Mouse (Mus musculus) large intestine, adult 2 months (tissue): ENCODE data around the gene Ins2. TPM values are rescaled to one million over a fixed set of nuclear protein-coding genes. Genes with fewer than 3 reads are reported as not detected.

Source experiments
- DNase-seq: peaks from one replicate; pipeline ENCODE4 v3.0.0-alpha.2; 2012; ENCODE audit warnings: low read depth, low spot score
- WGBS: fragments of 180-500 bp; shearing (Covaris S2); methylation state at CpG from one replicate; pipeline ENCODE4 v1.1.7; 2018; 5-methylcytosine and 5-hydroxymethylcytosine counted together
- polyA plus RNA-seq: library from polyadenylated mRNA; depleted of rRNA; stranded (reverse); fragments of >200 nt; gene quantifications from 2 replicates; pipeline ENCODE4 v1.2.3, GENCODE M21; 2012

Ins2 gene
- polyA plus RNA-seq, 1 experiment: not detected

- WGBS: 63% methylated on average over 5 of the region's 5 CpGs
- DNase-seq: no peak
Measured at GRCm38 (mm10) chr7:142665364-142665763, 77.8 kb downstream of the Ins2 start.

GRCm38 (mm10) chr7:142664465-142665029, 78.6 kb downstream of the Ins2 start:
- 13% methylated on average over 9 of the region's 9 CpGs for WGBS
- no peak for DNase-seq

- no peak for DNase-seq
- 2% methylated on average over 53 of the region's 53 CpGs for WGBS
Measured at GRCm38 (mm10) chr7:142663931-142664421, 79.2 kb downstream of the Ins2 start.

- DNase-seq: no peak
- WGBS: 54% methylated on average over 5 of the region's 5 CpGs
Measured at GRCm38 (mm10) chr7:142663151-142663550, 80.0 kb downstream of the Ins2 start.

GRCm38 (mm10) chr7:142661811-142662210, 81.4 kb downstream of the Ins2 start:
- DNase-seq: no peak

- no peak for DNase-seq
Measured at GRCm38 (mm10) chr7:142661046-142661445, 82.1 kb downstream of the Ins2 start.

GRCm38 (mm10) chr7:142660651-142660945, 82.6 kb downstream of the Ins2 start:
- DNase-seq: no peak
- WGBS: 3% methylated on average over 29 of the region's 29 CpGs

More at GRCm38 (mm10) chr7:142661046-142661445, 82.1 kb downstream of the Ins2 start:
- WGBS: 12% methylated on average over 25 of the region's 25 CpGs

- 4% methylated on average over 43 of the region's 43 CpGs for WGBS
- DNase-seq: no peak
Measured at GRCm38 (mm10) chr7:142659767-142660650, 83.2 kb downstream of the Ins2 start.

GRCm38 (mm10) chr7:142659181-142659681, 84.0 kb downstream of the Ins2 start:
- 2% methylated on average over 69 of the region's 70 CpGs for WGBS
- no peak for DNase-seq

- DNase-seq: no peak
- 2% methylated on average over 38 of the region's 40 CpGs for WGBS
Measured at GRCm38 (mm10) chr7:142658681-142659180, 84.5 kb downstream of the Ins2 start.

- 5% methylated on average over 34 of the region's 34 CpGs for WGBS
Measured at GRCm38 (mm10) chr7:142657821-142658614, 85.2 kb downstream of the Ins2 start.

GRCm38 (mm10) chr7:142657341-142657791, 85.8 kb downstream of the Ins2 start:
- no peak for DNase-seq
- WGBS: 29% methylated on average over 8 of the region's 9 CpGs

More at GRCm38 (mm10) chr7:142657821-142658614, 85.2 kb downstream of the Ins2 start:
- no peak for DNase-seq

GRCm38 (mm10) chr7:142656055-142656454, 87.1 kb downstream of the Ins2 start:
- no peak for DNase-seq
- WGBS: 55% methylated on average over 4 of the region's 4 CpGs

- DNase-seq: no peak
- WGBS: 42% methylated on average over 11 of the region's 11 CpGs
Measured at GRCm38 (mm10) chr7:142655633-142656032, 87.5 kb downstream of the Ins2 start.

- no peak for DNase-seq
- 32% methylated on average over 18 of the region's 18 CpGs for WGBS
Measured at GRCm38 (mm10) chr7:142653726-142654125, 89.5 kb downstream of the Ins2 start.

- DNase-seq: no peak
- 62% methylated on average over 6 of the region's 6 CpGs for WGBS
Measured at GRCm38 (mm10) chr7:142646676-142647075, 96.5 kb downstream of the Ins2 start.

GRCm38 (mm10) chr7:142645045-142645444, 98.1 kb downstream of the Ins2 start:
- 18% methylated on average over 5 of the region's 5 CpGs for WGBS
- no peak for DNase-seq

GRCm38 (mm10) chr7:142636178-142636577, 107.0 kb downstream of the Ins2 start:
- no peak for DNase-seq

- DNase-seq: no peak
- 57% methylated on average over 10 of the region's 10 CpGs for WGBS
Measured at GRCm38 (mm10) chr7:142630691-142631090, 112.5 kb downstream of the Ins2 start.

- no peak for DNase-seq
- WGBS: 80% methylated on average over 6 of the region's 6 CpGs
Measured at GRCm38 (mm10) chr7:142629806-142630205, 113.4 kb downstream of the Ins2 start.
